Mouse (Mus musculus) forebrain, embryonic 16.5 days (tissue): ENCODE measurements at regions not wholly inside any gene's neighbourhood (a gene's known extent, or its start where the extent isn't known, plus 50 kb on each side); places are given as distances from the start of the nearest gene placed in this dataset.

ENCODE experiments used
- ATAC-seq: fragments of 200-750 bp; cut with Nextera tagmentation; 2 replicates; pipeline ENCODE4 v1.8.0; 2017; ENCODE audit warnings: mild to moderate bottlenecking, moderate library complexity
- H3K27ac ChIP-seq: fragments of 300-500 bp; sonication (generic); 2 replicates; pipeline ENCODE4 v1.5.1; 2014; ENCODE audit warnings: low read length, control low read depth
- H3K27me3 ChIP-seq: fragments of 300-500 bp; sonication (generic); replicated peaks from 2 replicates; pipeline ENCODE4 v1.6.1; 2014; ENCODE audit warnings: low read length; ENCODE audit not compliant: control insufficient read depth, insufficient read depth
- H3K36me3 ChIP-seq: fragments of 300-500 bp; sonication (generic); 2 replicates; pipeline ENCODE4 v1.6.1; 2014; ENCODE audit not compliant: control insufficient read depth, insufficient read depth
- H3K4me1 ChIP-seq: fragments of 300-500 bp; sonication (generic); replicated peaks from 2 replicates; pipeline ENCODE4 v1.6.1; 2014; ENCODE audit warnings: low read length; ENCODE audit not compliant: control insufficient read depth, insufficient read depth
- H3K4me2 ChIP-seq: fragments of 300-500 bp; sonication (generic); 2 replicates; pipeline ENCODE4 v1.6.1; 2014; ENCODE audit warnings: mild to moderate bottlenecking, low read length, control low read depth
- H3K4me3 ChIP-seq: fragments of 300-500 bp; sonication (generic); replicated peaks from 2 replicates; pipeline ENCODE4 v1.5.1; 2014; ENCODE audit warnings: mild to moderate bottlenecking, low read length, control low read depth
- H3K9ac ChIP-seq: fragments of 300-500 bp; sonication (generic); replicated peaks from 2 replicates; pipeline ENCODE4 v1.6.1; 2014; ENCODE audit warnings: low read depth, low read length, control low read depth
- H3K9me3 ChIP-seq: fragments of 300-500 bp; sonication (generic); 2 replicates; pipeline ENCODE4 v1.6.1; 2016; ENCODE audit warnings: low read length; ENCODE audit not compliant: control insufficient read depth
- WGBS: fragments of 180-500 bp; shearing (Covaris S2); extraction: QIAGEN DNeasy Blood & Tissue Kit; methylation state at CpG from one replicate; pipeline ENCODE4 v1.1.7; 2014; 5-methylcytosine and 5-hydroxymethylcytosine counted together

DNA sequence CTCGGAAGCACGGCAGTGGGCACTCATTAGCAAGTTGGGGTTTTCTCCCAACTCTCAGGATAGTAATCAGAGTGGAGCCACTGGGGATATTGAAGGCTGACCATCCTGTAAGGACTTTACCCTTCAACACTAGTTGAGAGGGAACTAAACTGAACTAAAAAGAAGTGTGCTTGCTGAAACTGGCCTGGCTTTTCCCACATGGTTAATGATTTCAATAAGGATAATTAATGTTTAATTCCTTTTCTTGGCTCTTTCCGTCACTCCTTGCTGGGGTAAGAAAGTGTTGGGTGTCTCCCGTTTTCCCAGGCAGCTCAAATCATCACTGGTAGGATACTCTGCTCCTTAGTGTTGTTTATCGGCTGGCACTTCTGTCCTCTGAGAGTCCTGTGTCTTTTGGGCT, 290.3 kb upstream of the Rnaseh2b start:
- Histone ChIP-seq H3K4me2 (no peak overlapping the region), H3K36me3 (no peaks in the 10 kb centered on the region; the same call in 1 of the 2 replicates), H3K9ac (no peak overlapping the region), H3K4me3 (no peak overlapping the region), H3K27me3 (no peaks in the 10 kb centered on the region), H3K9me3 (no peaks in the 10 kb centered on the region), H3K27ac (no peak overlapping the region), H3K4me1 (peaks cover 14% of the 10 kb centered on the region)
- 34% methylated on average over 5 of the region's 5 CpGs for WGBS
- ATAC-seq: no peak

DNA sequence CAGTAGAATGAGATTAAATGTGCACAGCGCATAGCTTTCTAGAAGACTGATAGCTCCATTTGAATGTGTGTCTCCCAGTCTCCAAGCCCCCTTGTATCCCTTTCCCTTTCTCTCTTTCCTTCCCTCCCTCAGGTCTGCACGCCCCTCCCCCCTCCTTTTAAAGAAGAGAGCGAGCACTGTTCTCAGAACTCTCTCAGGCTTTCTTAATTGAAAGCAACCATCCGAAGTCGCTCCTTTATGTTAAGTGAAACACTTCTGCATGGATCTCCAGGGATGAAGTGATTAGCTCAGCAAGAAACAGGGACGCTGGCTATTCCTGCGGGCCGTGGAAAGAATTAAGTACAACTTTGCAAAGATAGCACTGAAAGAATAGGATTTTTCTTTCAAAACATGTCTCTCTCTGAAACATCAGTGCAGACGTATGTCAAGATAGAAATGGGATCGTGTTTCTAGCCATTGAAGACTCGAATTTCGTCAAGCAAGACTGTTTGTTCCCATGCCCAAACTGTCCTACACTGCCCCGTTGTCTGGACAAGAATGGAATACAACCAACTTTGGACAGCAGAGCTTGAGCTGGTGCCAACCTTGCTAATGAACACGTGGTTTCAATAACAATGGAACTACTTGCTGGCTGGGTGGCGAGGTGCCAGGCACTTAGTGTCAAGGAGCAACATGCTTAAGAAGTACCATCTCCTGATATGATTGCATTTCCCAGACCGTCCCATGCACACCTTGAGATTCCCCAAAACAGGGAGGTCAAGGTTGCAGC, 289.2 kb upstream of the Rnaseh2b start:
- Histone ChIP-seq H3K4me3 (no peak overlapping the region), H3K9me3 (no peaks in the 10 kb centered on the region), H3K9ac (no peak overlapping the region), H3K4me1 (peaks cover 14% of the 10 kb centered on the region), H3K36me3 (no peaks in the 10 kb centered on the region; the same call in 1 of the 2 replicates), H3K27ac (peak overlapping the region; percentile 53), H3K4me2 (peak overlapping the region; percentile 44), H3K27me3 (no peaks in the 10 kb centered on the region)
- 5% methylated on average over 16 of the region's 16 CpGs for WGBS
- peak; percentile 83 for ATAC-seq

DNA sequence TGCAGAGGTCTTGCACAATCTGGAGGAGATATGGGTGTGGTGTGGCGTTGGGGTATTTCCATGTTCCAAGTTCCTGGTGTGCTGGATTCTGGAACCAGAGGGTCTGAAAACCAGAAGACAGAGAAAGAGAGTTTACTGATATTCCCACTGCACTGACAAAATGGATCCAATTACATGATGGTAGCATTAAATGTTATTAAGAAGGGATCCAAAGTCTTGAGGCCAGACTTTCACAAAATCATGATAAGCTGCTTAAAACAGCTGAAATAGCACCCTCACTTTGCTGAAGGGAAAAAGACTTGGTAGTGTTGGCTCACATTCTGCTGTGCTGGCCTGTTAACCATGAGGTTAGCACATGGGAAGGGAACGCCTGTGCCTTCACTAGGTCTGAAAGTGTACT, 288.6 kb upstream of the Rnaseh2b start:
- Histone ChIP-seq H3K9me3 (no peaks in the 10 kb centered on the region), H3K27ac (peak overlapping the region; percentile 53; the same call in 1 of the 2 replicates), H3K4me2 (no peak overlapping the region), H3K27me3 (no peaks in the 10 kb centered on the region), H3K4me3 (no peak overlapping the region), H3K36me3 (no peaks in the 10 kb centered on the region; the same call in 1 of the 2 replicates), H3K9ac (no peak overlapping the region), H3K4me1 (peaks cover 14% of the 10 kb centered on the region)
- 56% methylated on average over 2 of the region's 2 CpGs for WGBS
- no peak for ATAC-seq

DNA sequence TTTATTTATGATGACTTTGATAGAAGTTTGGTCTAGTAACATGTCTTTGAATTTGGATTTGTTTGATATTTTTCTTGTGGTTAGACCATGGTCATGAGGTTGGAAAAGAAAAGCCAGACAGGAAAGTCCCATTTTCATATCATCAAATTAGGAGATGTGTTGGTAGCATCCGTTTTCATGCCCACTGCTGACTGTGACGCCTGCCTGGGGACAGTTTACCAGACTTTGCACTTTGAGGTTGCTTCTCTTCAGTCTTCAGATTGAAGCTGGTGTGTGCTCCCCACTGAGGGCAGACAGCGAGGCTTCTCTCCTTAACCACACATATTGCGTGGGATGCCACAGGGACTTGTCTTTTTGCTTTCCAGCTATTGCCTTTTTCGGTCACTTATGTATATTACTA, 283.7 kb upstream of the Rnaseh2b start:
- Histone ChIP-seq H3K4me1 (peaks cover under 1% of the 10 kb centered on the region; the same call in 1 of the 2 replicates), H3K27ac (no peak overlapping the region), H3K27me3 (no peaks in the 10 kb centered on the region), H3K4me3 (no peak overlapping the region), H3K36me3 (no peaks in the 10 kb centered on the region), H3K9ac (no peak overlapping the region), H3K9me3 (no peaks in the 10 kb centered on the region), H3K4me2 (no peak overlapping the region)
- ATAC-seq: no peak
- WGBS: 98% methylated on average over 5 of the region's 5 CpGs

DNA sequence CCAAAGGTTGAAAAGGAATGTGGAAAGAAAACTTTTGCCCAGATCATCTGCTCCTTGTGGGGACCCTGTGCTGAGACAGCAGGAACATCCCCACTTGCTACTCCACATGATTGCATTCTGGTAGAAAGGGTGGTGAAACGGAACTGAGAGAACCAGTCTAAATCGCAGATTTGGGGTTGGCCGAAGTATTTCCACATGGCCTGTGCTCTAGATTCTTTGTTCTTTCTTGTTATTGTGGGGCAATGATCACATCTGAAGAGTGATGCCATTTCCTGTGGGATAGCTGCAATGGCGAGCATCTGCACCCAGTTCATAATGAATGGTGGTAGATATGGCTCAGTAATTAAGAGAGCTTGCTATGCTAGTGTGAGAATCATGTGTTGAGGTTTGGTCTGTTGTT, 273.6 kb upstream of the Rnaseh2b start:
- Histone ChIP-seq H3K27ac (no peak overlapping the region), H3K36me3 (no peaks in the 10 kb centered on the region), H3K9me3 (no peaks in the 10 kb centered on the region), H3K4me3 (no peak overlapping the region), H3K27me3 (no peaks in the 10 kb centered on the region), H3K4me1 (no peaks in the 10 kb centered on the region), H3K9ac (no peak overlapping the region), H3K4me2 (no peak overlapping the region)
- WGBS: 97% methylated on average over 4 of the region's 4 CpGs
- ATAC-seq: no peak

DNA sequence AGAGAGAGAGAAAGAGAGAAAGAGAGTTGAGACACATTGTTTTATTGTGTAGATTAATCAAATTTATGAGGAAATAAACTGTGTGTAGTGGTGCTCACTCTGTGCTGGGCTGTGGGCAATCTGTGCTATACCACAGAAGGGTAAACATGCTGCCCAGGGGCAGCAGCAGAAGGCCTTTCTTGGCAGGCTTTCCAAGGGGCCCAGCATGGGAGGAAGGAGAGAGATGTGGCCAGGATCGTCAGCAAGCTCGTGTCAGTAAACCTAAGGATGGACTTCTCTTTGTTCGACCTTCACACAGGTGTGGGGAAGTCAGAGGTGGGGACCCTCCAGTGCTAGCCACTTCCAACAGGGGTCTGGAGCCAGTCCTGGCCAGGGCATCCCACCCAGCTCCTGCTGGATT, 271.4 kb upstream of the Rnaseh2b start:
- Histone ChIP-seq H3K4me3 (no peak overlapping the region), H3K27ac (no peak overlapping the region), H3K4me1 (no peaks in the 10 kb centered on the region), H3K9me3 (no peaks in the 10 kb centered on the region), H3K27me3 (no peaks in the 10 kb centered on the region), H3K4me2 (no peak overlapping the region), H3K9ac (no peak overlapping the region), H3K36me3 (no peaks in the 10 kb centered on the region)
- ATAC-seq: no peak
- 71% methylated on average over 3 of the region's 3 CpGs for WGBS

DNA sequence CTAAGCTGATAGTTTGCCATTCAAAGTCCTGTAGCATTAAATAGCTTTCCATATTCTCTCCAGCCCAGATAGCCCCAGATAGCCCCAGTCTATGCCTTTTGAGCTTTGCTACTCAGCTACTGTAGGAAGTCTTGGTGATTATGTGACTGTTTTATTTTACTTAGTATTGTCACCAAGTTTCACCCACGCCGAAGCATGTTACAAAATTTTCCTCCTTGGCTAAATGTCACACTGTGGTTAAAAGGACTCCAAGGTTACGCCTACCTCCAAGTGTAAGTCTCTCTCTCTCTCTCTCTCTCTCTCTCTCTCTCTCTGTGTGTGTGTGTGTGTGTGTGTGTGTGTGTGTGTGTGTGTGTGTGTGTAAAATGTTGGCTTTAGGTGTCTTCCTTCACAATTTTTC, 270.2 kb upstream of the Rnaseh2b start:
- no peaks in the 10 kb centered on the region for H3K4me1 ChIP-seq
- no peak overlapping the region for H3K27ac ChIP-seq
- H3K4me2 ChIP-seq: no peak overlapping the region
- H3K9ac ChIP-seq: no peak overlapping the region
- H3K27me3 ChIP-seq: no peaks in the 10 kb centered on the region
- no peak for ATAC-seq
- H3K36me3 ChIP-seq: no peaks in the 10 kb centered on the region
- WGBS: 97% methylated on average over 3 of the region's 3 CpGs
- H3K4me3 ChIP-seq: no peak overlapping the region
- H3K9me3 ChIP-seq: no peaks in the 10 kb centered on the region

DNA sequence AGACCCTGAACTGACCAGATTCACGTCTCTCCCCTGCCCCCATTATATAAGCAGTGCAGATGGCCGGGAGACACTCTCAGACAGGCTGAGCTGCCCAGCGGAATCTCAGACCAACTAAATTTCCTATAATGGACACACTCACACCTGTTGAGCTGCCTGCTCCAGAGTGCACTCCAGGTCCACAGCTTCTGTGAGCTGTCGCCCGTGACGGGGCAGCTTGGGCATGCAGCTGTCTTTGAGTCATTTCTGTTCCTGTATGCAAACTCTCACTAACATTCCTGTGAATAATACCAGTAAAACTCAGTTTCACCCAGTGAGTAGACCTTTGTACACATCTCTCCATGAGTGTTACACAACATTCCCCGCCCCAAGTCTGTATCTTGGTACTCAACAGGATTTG, 269.4 kb upstream of the Rnaseh2b start:
- Histone ChIP-seq H3K27me3 (no peaks in the 10 kb centered on the region), H3K4me2 (no peak overlapping the region), H3K4me3 (no peak overlapping the region), H3K4me1 (no peaks in the 10 kb centered on the region), H3K9me3 (no peaks in the 10 kb centered on the region), H3K27ac (no peak overlapping the region), H3K36me3 (no peaks in the 10 kb centered on the region), H3K9ac (no peak overlapping the region)
- WGBS: 87% methylated on average over 7 of the region's 7 CpGs
- no peak for ATAC-seq

DNA sequence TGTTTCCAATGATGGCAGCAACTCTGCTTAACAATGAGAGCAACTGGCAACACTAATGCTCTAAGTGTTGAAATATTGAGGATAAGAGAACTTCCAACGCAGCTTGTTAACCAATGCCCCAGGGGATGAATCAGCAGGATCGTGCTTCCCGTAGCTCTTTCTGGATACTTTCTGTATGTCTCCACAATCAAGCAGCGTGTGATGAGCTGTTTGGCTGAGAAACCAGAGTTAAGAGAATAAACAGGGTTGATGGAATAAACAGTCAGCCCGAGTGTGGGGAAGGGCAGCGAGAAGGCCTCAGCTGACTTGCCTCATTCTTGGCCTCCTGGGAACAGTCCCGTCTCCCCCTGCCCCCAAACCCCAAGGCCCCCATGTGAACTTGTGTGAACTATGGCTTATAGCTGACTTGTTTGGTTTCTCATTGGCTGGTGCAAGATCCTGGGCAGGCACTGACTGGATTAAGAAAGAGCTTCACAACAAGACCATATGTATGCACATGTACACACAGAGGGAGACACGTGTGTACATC, 264.6 kb upstream of the Rnaseh2b start:
- no peak for ATAC-seq
- Histone ChIP-seq H3K36me3 (no peaks in the 10 kb centered on the region), H3K4me1 (no peaks in the 10 kb centered on the region), H3K27ac (no peak overlapping the region), H3K4me2 (no peak overlapping the region), H3K4me3 (no peak overlapping the region), H3K9ac (no peak overlapping the region), H3K9me3 (no peaks in the 10 kb centered on the region), H3K27me3 (no peaks in the 10 kb centered on the region)
- WGBS: 85% methylated on average over 8 of the region's 8 CpGs
